ENCODE assay signal across 17 mouse cellular contexts in genomic region chr9:118487096-118487395, GRCm38 (mm10). TPM values are rescaled to one million over a fixed set of nuclear protein-coding genes. Genes with fewer than 3 reads are reported as not detected.
A peak's percentile ranks its signal among the peaks of the same experiment; 100 is the strongest.
DNase-seq lines count a peak whose midpoint lies in the region; ATAC-seq and TF ChIP-seq lines count a peak whose summit lies in the region.
"Had no signal": no experiment of that assay in that cellular context is flagged by ENCODE, and none has a peak within 500 bp of the region (broad histone marks: within the 10 kb centered on the region; RNA-seq: fewer than 3 reads in every experiment).

No protein-coding gene starts in this region.

- no peaks in the 10 kb centered on the region for H3K9me3 ChIP-seq in intestine, embryonic 15.5 days
- H3K9me3 ChIP-seq in intestine, postnatal 0 days (ENCODE audit: control insufficient read depth), result no peaks in the 10 kb centered on the region
- no peaks in the 10 kb centered on the region for H3K9me3 ChIP-seq in embryonic facial prominence, embryonic 14.5 days (ENCODE audit: control insufficient read depth, low read length)
- no peaks in the 10 kb centered on the region for H3K9me3 ChIP-seq in hindbrain, postnatal 0 days (ENCODE audit: low read length)
- H3K9me3 ChIP-seq in stomach, embryonic 15.5 days, result no peaks in the 10 kb centered on the region
- H3K9me3 ChIP-seq: G1E had no signal

- no peak overlapping the region for H3K9ac ChIP-seq in intestine, embryonic 15.5 days
- H3K9ac ChIP-seq in intestine, postnatal 0 days (ENCODE audit: low read depth, low read length), result no peak overlapping the region
- H3K9ac ChIP-seq in embryonic facial prominence, embryonic 14.5 days (ENCODE audit: low read depth, low read length), result no peak overlapping the region
- H3K9ac ChIP-seq in hindbrain, postnatal 0 days (replicated peaks; ENCODE audit: low read length), result no peak overlapping the region
- H3K9ac ChIP-seq in stomach, embryonic 15.5 days, result no peak overlapping the region

- H3K27me3 ChIP-seq in intestine, embryonic 15.5 days (replicated peaks), result peaks cover 50% of the 10 kb centered on the region
- peaks cover 56% of the 10 kb centered on the region for H3K27me3 ChIP-seq in intestine, postnatal 0 days (replicated peaks; ENCODE audit: control insufficient read depth, insufficient read depth, low read length)
- peaks cover 78% of the 10 kb centered on the region for H3K27me3 ChIP-seq in embryonic facial prominence, embryonic 14.5 days (replicated peaks; ENCODE audit: control insufficient read depth, insufficient read depth, low read length)
- H3K27me3 ChIP-seq in hindbrain, postnatal 0 days (ENCODE audit: insufficient read depth, low read length), result peaks cover 52% of the 10 kb centered on the region
- peaks cover 58% of the 10 kb centered on the region for H3K27me3 ChIP-seq in stomach, embryonic 15.5 days (replicated peaks)

- no peak for DNase-seq in embryonic facial prominence, embryonic 14.5 days (ENCODE audit: low spot score)
- DNase-seq in hindbrain, postnatal 0 days (ENCODE audit: low spot score), result no peak
- DNase-seq in cerebellum, adult 18-20 months, result no peak
- no peak for DNase-seq in thymus, postnatal 10 days (ENCODE audit: low spot score in 2 of 2)
- DNase-seq: gastrocnemius, postnatal 25 days; kidney, adult 2 months; liver; lung, postnatal 10 days; spleen, adult 18-20 months; thymus, postnatal 14 days had no signal

- no peak overlapping the region for H3K27ac ChIP-seq in intestine, embryonic 15.5 days
- H3K27ac ChIP-seq in intestine, postnatal 0 days (ENCODE audit: low read depth, low read length), result no peak overlapping the region
- no peak overlapping the region for H3K27ac ChIP-seq in embryonic facial prominence, embryonic 14.5 days (replicated peaks; ENCODE audit: low read depth, low read length)
- H3K27ac ChIP-seq in hindbrain, postnatal 0 days, result no peak overlapping the region
- H3K27ac ChIP-seq in stomach, embryonic 15.5 days, result no peak overlapping the region
- H3K27ac ChIP-seq: layer of hippocampus, adult 2 months had no signal

- WGBS in intestine, embryonic 15.5 days, result 5% methylated on average over 9 of the region's 9 CpGs
- 8% methylated on average over 9 of the region's 9 CpGs for WGBS in intestine, postnatal 0 days
- 0% methylated on average over 9 of the region's 9 CpGs for WGBS in embryonic facial prominence, embryonic 14.5 days
- WGBS in hindbrain, postnatal 0 days, result 2% methylated on average over 9 of the region's 9 CpGs
- 3% methylated on average over 9 of the region's 9 CpGs for WGBS in stomach, embryonic 15.5 days

- no peak for ATAC-seq in intestine, embryonic 15.5 days
- ATAC-seq in intestine, postnatal 0 days, result no peak
- no peak for ATAC-seq in embryonic facial prominence, embryonic 14.5 days (ENCODE audit: low read depth)
- ATAC-seq in hindbrain, postnatal 0 days, result no peak
- no peak for ATAC-seq in stomach, embryonic 15.5 days (ENCODE audit: insufficient read depth, low FRiP score, low read depth)
- ATAC-seq: activated CD4-positive, CD25-positive, alpha-beta regulatory T cell, adult 4 months had no signal

- peaks cover 21% of the 10 kb centered on the region for H3K4me1 ChIP-seq in intestine, embryonic 15.5 days (replicated peaks)
- H3K4me1 ChIP-seq in intestine, postnatal 0 days (replicated peaks; ENCODE audit: control insufficient read depth, insufficient read depth, low read length), result no peaks in the 10 kb centered on the region; the same call in 1 of the 2 replicates
- peaks cover 7% of the 10 kb centered on the region; the same call in 1 of the 2 replicates for H3K4me1 ChIP-seq in embryonic facial prominence, embryonic 14.5 days (ENCODE audit: control insufficient read depth, insufficient read depth, low read length)
- peaks cover 3% of the 10 kb centered on the region; the same call in 1 of the 2 replicates for H3K4me1 ChIP-seq in hindbrain, postnatal 0 days (ENCODE audit: insufficient read depth, low read length)
- H3K4me1 ChIP-seq in stomach, embryonic 15.5 days, result peaks cover 23% of the 10 kb centered on the region

- H3K4me3 ChIP-seq in intestine, embryonic 15.5 days (replicated peaks), result no peak overlapping the region
- H3K4me3 ChIP-seq in intestine, postnatal 0 days (ENCODE audit: low read depth, low read length), result no peak overlapping the region
- peak overlapping the region; percentile 7; the same call in 1 of the 2 replicates for H3K4me3 ChIP-seq in embryonic facial prominence, embryonic 14.5 days (ENCODE audit: low read depth, low read length)
- H3K4me3 ChIP-seq in hindbrain, postnatal 0 days (ENCODE audit: low read length), result no peak overlapping the region; the same call in 1 of the 2 replicates
- peak overlapping the region; percentile 5; the same call in 1 of the 2 replicates for H3K4me3 ChIP-seq in stomach, embryonic 15.5 days (replicated peaks)
- H3K4me3 ChIP-seq: erythroblast, embryonic 14.5 days had no signal

- H3K36me3 ChIP-seq in intestine, embryonic 15.5 days, result no peaks in the 10 kb centered on the region
- H3K36me3 ChIP-seq in intestine, postnatal 0 days (ENCODE audit: control insufficient read depth, insufficient read depth), result no peaks in the 10 kb centered on the region
- no peaks in the 10 kb centered on the region for H3K36me3 ChIP-seq in embryonic facial prominence, embryonic 14.5 days (ENCODE audit: control insufficient read depth, insufficient read depth, low read length)
- no peaks in the 10 kb centered on the region for H3K36me3 ChIP-seq in hindbrain, postnatal 0 days (ENCODE audit: insufficient read depth, low read length)
- no peaks in the 10 kb centered on the region for H3K36me3 ChIP-seq in stomach, embryonic 15.5 days
- H3K36me3 ChIP-seq: G1E had no signal

- no peak for TF ChIP-seq CTCF in intestine, postnatal 0 days (IDR thresholded peaks at IDR 0.05; ENCODE audit: low read depth)
- no peak for TF ChIP-seq CTCF in hindbrain, postnatal 0 days (IDR thresholded peaks at IDR 0.05; ENCODE audit: low read depth)

- H3K4me2 ChIP-seq in intestine, embryonic 15.5 days (replicated peaks), result peak overlapping the region; percentile 28
- no peak overlapping the region for H3K4me2 ChIP-seq in intestine, postnatal 0 days (replicated peaks; ENCODE audit: low read depth)
- H3K4me2 ChIP-seq in embryonic facial prominence, embryonic 14.5 days (ENCODE audit: low read depth, low read length), result 0 out of 2 replicates have a peak overlapping the region, but pooled peaks have one; percentile 5
- H3K4me2 ChIP-seq in hindbrain, postnatal 0 days (ENCODE audit: low read depth, low read length), result peak overlapping the region; percentile 25
- H3K4me2 ChIP-seq in stomach, embryonic 15.5 days, result peak overlapping the region; percentile 9; the same call in 1 of the 2 replicates

RNA-seq across cellular contexts. Expression of gene Eomes, which starts 9.0 kb away (rescaled TPM):
- polyA plus RNA-seq in intestine, embryonic 15.5 days (2015; fragmentation: Nextera tagmentation; extraction: Ambion mirVana), result 0.13 and 0.18 TPM in 2 replicates
- polyA plus RNA-seq in intestine, postnatal 0 days (2015; fragmentation: Nextera tagmentation; extraction: Ambion mirVana), result not detected in 2 replicates
- polyA plus RNA-seq in embryonic facial prominence, embryonic 14.5 days (2014; fragmentation: Nextera tagmentation; extraction: Ambion mirVana), result 0.07 and 0.08 TPM in 2 replicates
- 16.2 and 19.4 TPM in 2 replicates for total RNA-seq in hindbrain, postnatal 0 days (2014; rRNA removed)
- polyA plus RNA-seq in hindbrain, postnatal 0 days (2015; fragmentation: Nextera tagmentation; extraction: Ambion mirVana), result 8.6 and 8.9 TPM in 2 replicates
- polyA plus RNA-seq in stomach, embryonic 15.5 days (2015; fragmentation: Nextera tagmentation; extraction: Ambion mirVana), result 0.08 and 0.10 TPM in 2 replicates
- total RNA-seq: gastrocnemius, postnatal 25 days had no signal
- polyA plus RNA-seq: erythroblast, embryonic 14.5 days; G1E had no signal

RNA-seq across cellular contexts. Expression of gene Golga4, which starts 19.0 kb away (rescaled TPM):
- 59.5 and 61.6 TPM in 2 replicates for polyA plus RNA-seq in intestine, embryonic 15.5 days (2015; fragmentation: Nextera tagmentation; extraction: Ambion mirVana)
- polyA plus RNA-seq in intestine, postnatal 0 days (2015; fragmentation: Nextera tagmentation; extraction: Ambion mirVana), result 52.5 and 57.4 TPM in 2 replicates
- 48.5 and 52.2 TPM in 2 replicates for polyA plus RNA-seq in embryonic facial prominence, embryonic 14.5 days (2014; fragmentation: Nextera tagmentation; extraction: Ambion mirVana)
- total RNA-seq in hindbrain, postnatal 0 days (2014; rRNA removed), result 34.1 and 36.8 TPM in 2 replicates
- 25.8 and 27.2 TPM in 2 replicates for polyA plus RNA-seq in hindbrain, postnatal 0 days (2015; fragmentation: Nextera tagmentation; extraction: Ambion mirVana)
- polyA plus RNA-seq in stomach, embryonic 15.5 days (2015; fragmentation: Nextera tagmentation; extraction: Ambion mirVana), result 54.6 and 59.2 TPM in 2 replicates

Comparison
In these comparisons a context has a peak if more than half of its experiments do, and no peak if none do; other contexts are left out.
1. H3K4me3 ChIP-seq: peak in embryonic facial prominence, embryonic 14.5 days (single experiment) and stomach, embryonic 15.5 days (single experiment); none in intestine, embryonic 15.5 days (single experiment), intestine, postnatal 0 days (single experiment) and hindbrain, postnatal 0 days (single experiment).